Mouse (Mus musculus) right cerebral cortex, postnatal 4 days (tissue): ENCODE measurements around the gene Ereg.

Experiments used
- DNase-seq: peaks from one replicate; pipeline ENCODE4 v3.0.0-alpha.2; 2022

The Ereg gene

GRCm38 (mm10) chr5:91074450-91074950 is at the start of gene Ereg:
Ereg (plus strand) TSS chr5:91074622.
- DNase-seq: peak; percentile 7

- DNase-seq: no peak
Measured at GRCm38 (mm10) chr5:91027164-91027563, 47.3 kb upstream of the Ereg start, which contains the start of gene Epgn. Epgn (plus strand) TSS chr5:91027464.

- no peak for DNase-seq
Measured at GRCm38 (mm10) chr5:91027840-91028239, 46.6 kb upstream of the Ereg start.

- DNase-seq: no peak
Measured at GRCm38 (mm10) chr5:91030629-91031028, 43.8 kb upstream of the Ereg start.

GRCm38 (mm10) chr5:91035341-91035740 is 39.1 kb upstream of the Ereg start:
- no peak for DNase-seq

- DNase-seq: no peak
Measured at GRCm38 (mm10) chr5:91036628-91037027, 37.8 kb upstream of the Ereg start.

- no peak for DNase-seq
Measured at GRCm38 (mm10) chr5:91037756-91038155, 36.7 kb upstream of the Ereg start.

GRCm38 (mm10) chr5:91038547-91038946 is 35.9 kb upstream of the Ereg start:
- no peak for DNase-seq

- no peak for DNase-seq
Measured at GRCm38 (mm10) chr5:91038963-91039362, 35.5 kb upstream of the Ereg start.

GRCm38 (mm10) chr5:91047987-91048386 is 26.4 kb upstream of the Ereg start:
- DNase-seq: no peak

GRCm38 (mm10) chr5:91048397-91048796 is 26.0 kb upstream of the Ereg start:
- no peak for DNase-seq

- DNase-seq: no peak
Measured at GRCm38 (mm10) chr5:91072340-91072739, 2.1 kb upstream of the Ereg start.

- no peak for DNase-seq
Measured at GRCm38 (mm10) chr5:91073626-91074025, 796 bp upstream of the Ereg start.

GRCm38 (mm10) chr5:91074026-91074425 is 396 bp upstream of the Ereg start:
- DNase-seq: no peak

- DNase-seq: no peak
Measured at GRCm38 (mm10) chr5:91075021-91075420, 599 bp downstream of the Ereg start.

- DNase-seq: no peak
Measured at GRCm38 (mm10) chr5:91083016-91083415, 8.6 kb downstream of the Ereg start.

GRCm38 (mm10) chr5:91085291-91085690 is 10.9 kb downstream of the Ereg start:
- DNase-seq: no peak

- no peak for DNase-seq
Measured at GRCm38 (mm10) chr5:91090301-91090700, 15.9 kb downstream of the Ereg start.

GRCm38 (mm10) chr5:91097911-91098614 is 23.6 kb downstream of the Ereg start:
- DNase-seq: no peak

GRCm38 (mm10) chr5:91101742-91102141 is 27.3 kb downstream of the Ereg start:
- DNase-seq: no peak

GRCm38 (mm10) chr5:91103943-91104665 is 29.7 kb downstream of the Ereg start:
- DNase-seq: peak; percentile 19

GRCm38 (mm10) chr5:91106248-91106647 is 31.8 kb downstream of the Ereg start:
- no peak for DNase-seq

GRCm38 (mm10) chr5:91110023-91110670 is 35.7 kb downstream of the Ereg start:
- no peak for DNase-seq

GRCm38 (mm10) chr5:91111019-91111418 is 36.6 kb downstream of the Ereg start:
- DNase-seq: peak; percentile 5
